Mouse (Mus musculus): Measurements from ENCODE around the gene Parl.

Gene Parl

DNA sequence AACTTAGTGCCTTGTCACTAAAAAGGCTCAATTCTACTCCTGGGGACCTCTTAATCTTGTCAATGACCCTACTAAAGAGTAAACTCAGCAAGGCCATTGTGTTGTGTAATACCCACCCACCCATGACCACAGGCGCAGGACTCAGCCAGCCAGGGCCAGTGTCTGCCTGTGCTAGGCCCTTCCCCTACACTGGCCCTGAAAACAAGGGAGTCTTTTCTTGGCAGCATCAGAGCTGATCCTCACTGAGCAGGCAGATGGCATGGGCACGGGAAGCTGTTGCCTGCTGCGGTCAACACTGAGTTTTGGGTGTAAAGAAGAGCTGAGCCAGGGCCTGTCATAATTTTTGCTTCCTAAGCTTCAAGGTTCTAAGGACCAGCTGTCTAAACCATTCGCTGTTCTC is 64.8 kb downstream of the Parl start:
- no peak for DNase-seq (ENCODE audit: low read depth)

GRCm38 (mm10) chr16:20234406-20234805 is 67.8 kb downstream of the Parl start:
- no peak for DNase-seq (ENCODE audit: low read depth)

All from naive thymus-derived CD4-positive, alpha-beta T cell, adult 2 months (primary cell).